Mouse (Mus musculus): Measurements from ENCODE around the gene 4931409K22Rik. TPM values are rescaled to one million over a fixed set of nuclear protein-coding genes. Genes with fewer than 3 reads are reported as not detected.

The 4931409K22Rik gene
- polyA plus RNA-seq, 1 experiment from 2014 or later, result not detected

GRCm38 (mm10) chr5:24601071-24601835 is 44.6 kb upstream of the 4931409K22Rik start:
- H3K27me3 ChIP-seq, result no peaks in the 10 kb centered on the region
- TF ChIP-seq CTCF (IDR thresholded peaks at IDR 0.05), result no peak
- ChIA-PET POLR2A (interaction anchor here (1.3 to 3.5 kb wide), 4 partner anchors 10 to 24 kb away, joined by 3 to 20 read pairs (median 4); partner anchors contain the start of genes Abcf2 and Chpf2), CTCF (interaction anchor here (1.5 kb wide), 1 partner anchor 11 kb away, joined by 8 read pairs; no protein-coding TSS in a partner anchor)
- in situ Hi-C loops (cut with MboI; ENCODE audit: low pct_unique_long_range_greater_than_20kb), result no loop called here
- DNase-seq (ENCODE audit: low read depth, low spot score) (no peak), ATAC-seq (no peak)

- in situ Hi-C loops (cut with MboI; ENCODE audit: low pct_unique_long_range_greater_than_20kb), result no loop called here
These were observed 43.6 kb upstream of the 4931409K22Rik start for GRCm38 (mm10) chr5:24600236-24600635.

GRCm38 (mm10) chr5:24599137-24599536 is 42.5 kb upstream of the 4931409K22Rik start:
- ChIA-PET POLR2A (interaction anchor here (0.6 kb wide), 2 partner anchors 18 to 246 kb away, joined by 3 read pairs; no protein-coding TSS in a partner anchor), CTCF (interaction anchor here (3.6 kb wide), 1 partner anchor 38 kb away, joined by 19 read pairs; no protein-coding TSS in a partner anchor)
- no peaks in the 10 kb centered on the region for H3K27me3 ChIP-seq
- TF ChIP-seq CTCF (IDR thresholded peaks at IDR 0.05), result no peak
- ATAC-seq, result no peak
- in situ Hi-C loops (cut with MboI; ENCODE audit: low pct_unique_long_range_greater_than_20kb), result loop anchor here (5.0 kb wide), 1 partner anchor 48 kb away; no protein-coding TSS in a partner anchor
- DNase-seq (ENCODE audit: low read depth, low spot score), result no peak

More at GRCm38 (mm10) chr5:24600236-24600635, 43.6 kb upstream of the 4931409K22Rik start:
- H3K27me3 ChIP-seq, result no peaks in the 10 kb centered on the region
- CTCF ChIA-PET, result interaction anchor here (1.5 kb wide), 1 partner anchor 12 kb away, joined by 8 read pairs; no protein-coding TSS in a partner anchor
- TF ChIP-seq CTCF (IDR thresholded peaks at IDR 0.05), result no peak
- ATAC-seq (no peak), DNase-seq (ENCODE audit: low read depth, low spot score) (no peak)
- POLR2A ChIA-PET, result interaction anchor here (1.3 to 3.5 kb wide), 3 partner anchors 11 to 23 kb away, joined by 3 to 20 read pairs (median 5); partner anchors contain the start of genes Abcf2 and Chpf2

- TF ChIP-seq CTCF (IDR thresholded peaks at IDR 0.05), result no peak
- H3K27me3 ChIP-seq, result no peaks in the 10 kb centered on the region
- ATAC-seq (no peak), DNase-seq (ENCODE audit: low read depth, low spot score) (no peak)
- in situ Hi-C loops (cut with MboI; ENCODE audit: low pct_unique_long_range_greater_than_20kb), result loop anchor here (5.0 kb wide), 1 partner anchor 49 kb away; no protein-coding TSS in a partner anchor
- ChIA-PET POLR2A (interaction anchor here (1.2 kb wide), 1 partner anchor 12 kb away, joined by 4 read pairs; no protein-coding TSS in a partner anchor), CTCF (interaction anchor here (0.9 to 5.6 kb wide), 7 partner anchors 13 to 88 kb away, joined by 3 to 49 read pairs (median 6); partner anchors contain the start of genes Abcf2 and Chpf2)
These were observed 42.0 kb upstream of the 4931409K22Rik start for GRCm38 (mm10) chr5:24598570-24599006.

DNA sequence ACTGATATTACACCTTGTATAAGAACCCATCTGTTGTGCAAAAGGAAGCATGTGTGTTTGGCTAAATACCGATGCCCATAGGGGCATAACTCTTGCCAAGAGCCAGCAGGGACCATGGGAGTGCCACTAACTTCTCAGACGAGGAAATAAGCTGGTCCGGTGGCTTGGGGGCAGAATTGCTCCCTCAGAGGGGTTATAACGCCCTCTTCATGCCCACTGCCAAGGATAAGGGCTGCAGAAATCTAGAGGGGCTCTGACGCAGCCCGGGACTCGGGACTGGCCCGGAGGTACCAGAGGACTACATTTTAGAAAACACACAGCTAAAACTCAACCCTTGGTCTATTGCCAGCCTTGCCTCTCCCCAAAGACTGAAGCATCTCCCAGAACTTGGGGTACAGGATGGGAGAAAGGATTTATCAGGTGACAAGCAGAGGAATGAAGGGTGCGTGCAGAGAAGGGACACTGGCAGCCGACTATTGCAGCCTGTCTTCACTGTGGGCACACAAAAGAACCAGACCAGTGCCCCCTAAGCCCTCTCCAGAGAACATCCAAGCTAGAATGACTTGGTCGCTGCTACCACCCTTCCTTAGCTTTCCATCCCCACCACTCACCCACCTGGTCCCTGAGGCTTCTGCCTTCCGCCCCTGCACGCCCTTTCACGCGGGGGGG is 41.4 kb upstream of the 4931409K22Rik start:
- TF ChIP-seq CTCF (IDR thresholded peaks at IDR 0.05), result no peak
- ChIA-PET CTCF (interaction anchor here (0.9 to 5.6 kb wide), 12 partner anchors 12 to 87 kb away, joined by 3 to 49 read pairs (median 6); partner anchors contain the start of genes Abcf2 and Chpf2), POLR2A (interaction anchor here (0.5 to 1.2 kb wide), 2 partner anchors 12 to 13 kb away, joined by 4 to 5 read pairs; no protein-coding TSS in a partner anchor)
- no peaks in the 10 kb centered on the region for H3K27me3 ChIP-seq
- DNase-seq (ENCODE audit: low read depth, low spot score) (no peak), ATAC-seq (no peak)
- in situ Hi-C loops (cut with MboI; ENCODE audit: low pct_unique_long_range_greater_than_20kb), result loop anchor here (5.0 kb wide), 1 partner anchor 49 kb away; no protein-coding TSS in a partner anchor

DNA sequence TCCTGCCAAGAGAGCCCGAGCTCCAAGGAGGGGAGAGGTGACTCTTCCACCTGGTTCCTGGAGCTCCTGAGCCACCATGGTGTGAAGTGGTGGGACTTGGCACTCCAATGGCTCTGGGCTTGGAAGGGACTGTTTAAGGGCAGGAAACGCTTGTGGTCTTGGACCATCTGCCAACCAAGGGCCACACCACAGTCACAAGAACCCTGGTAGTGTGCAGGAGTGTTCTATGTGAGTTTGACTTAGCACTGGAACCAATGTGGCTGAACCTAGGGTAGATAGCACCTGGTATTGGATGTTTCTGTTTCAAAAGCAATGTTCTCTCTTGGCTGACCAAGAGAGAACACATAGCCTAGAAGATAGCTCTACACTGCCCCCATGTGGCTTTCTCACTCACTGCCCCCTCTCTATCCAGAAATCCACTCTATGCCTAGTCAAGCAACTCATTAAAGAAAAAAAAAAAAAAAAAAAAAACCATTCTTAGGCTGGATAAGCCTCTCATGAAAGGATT is 40.7 kb upstream of the 4931409K22Rik start:
- no peaks in the 10 kb centered on the region for H3K27me3 ChIP-seq
- TF ChIP-seq CTCF (IDR thresholded peaks at IDR 0.05), result no peak
- ChIA-PET CTCF (interaction anchor here (0.9 to 5.6 kb wide), 14 partner anchors 11 to 87 kb away, joined by 3 to 49 read pairs (median 6); partner anchors contain the start of genes Abcf2 and Chpf2), POLR2A (interaction anchor here (1.2 to 1.4 kb wide), 2 partner anchors 11 to 14 kb away, joined by 4 read pairs; partner anchors contain the start of gene Chpf2)
- ATAC-seq (no peak), DNase-seq (ENCODE audit: low read depth, low spot score) (no peak)
- in situ Hi-C loops (cut with MboI; ENCODE audit: low pct_unique_long_range_greater_than_20kb), result loop anchor here (5.0 kb wide), 1 partner anchor 50 kb away; no protein-coding TSS in a partner anchor

DNA sequence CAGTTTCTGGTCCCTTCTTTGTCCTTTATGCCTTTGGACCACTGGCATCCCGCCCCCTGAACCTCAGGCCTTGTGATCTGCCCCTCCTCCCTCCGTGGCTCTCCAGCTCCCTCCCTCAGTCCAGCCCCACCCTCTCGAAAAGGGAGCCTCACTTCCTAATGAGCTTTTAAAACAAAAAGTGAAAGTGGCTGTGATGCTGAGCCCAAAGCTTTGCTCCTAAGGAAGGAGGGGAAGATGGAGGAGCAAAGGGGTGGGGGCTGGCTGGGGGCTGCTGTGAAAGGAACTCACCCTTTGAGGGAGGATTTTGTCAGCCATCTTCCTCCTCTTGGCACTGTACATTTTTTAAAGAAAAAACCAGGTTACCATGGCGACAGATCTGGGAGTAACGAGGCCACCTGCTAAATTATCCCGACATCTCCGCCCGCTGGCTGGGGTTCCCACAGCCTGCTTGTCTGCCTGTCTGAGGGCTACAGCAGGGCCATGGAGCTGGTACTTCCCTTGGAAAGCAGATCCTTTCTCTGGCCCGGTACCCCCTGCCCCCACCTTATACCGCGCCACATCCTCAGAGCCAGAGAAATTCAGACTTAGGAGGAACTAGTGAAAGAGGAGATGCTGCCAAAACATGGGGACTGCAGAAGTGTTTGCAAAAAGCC is 40.0 kb upstream of the 4931409K22Rik start:
- ATAC-seq (no peak), DNase-seq (ENCODE audit: low read depth, low spot score) (no peak)
- in situ Hi-C loops (cut with MboI; ENCODE audit: low pct_unique_long_range_greater_than_20kb), result loop anchor here (5.0 kb wide), 1 partner anchor 51 kb away; no protein-coding TSS in a partner anchor
- no peaks in the 10 kb centered on the region for H3K27me3 ChIP-seq
- POLR2A ChIA-PET, result interaction anchor here (1.4 kb wide), 1 partner anchor 10 kb away, joined by 4 read pairs; the partner anchor contains the start of gene Chpf2
- no peak for TF ChIP-seq CTCF (IDR thresholded peaks at IDR 0.05)
- CTCF ChIA-PET, result interaction anchor here (1.0 to 5.6 kb wide), 12 partner anchors 11 to 86 kb away, joined by 3 to 49 read pairs (median 5); partner anchors contain the start of genes Abcf2 and Chpf2

GRCm38 (mm10) chr5:24595786-24596380 is 39.3 kb upstream of the 4931409K22Rik start:
- DNase-seq (ENCODE audit: low read depth, low spot score) (no peak), ATAC-seq (no peak)
- in situ Hi-C loops (cut with MboI; ENCODE audit: low pct_unique_long_range_greater_than_20kb), result loop anchor here (5.0 kb wide), 1 partner anchor 51 kb away; no protein-coding TSS in a partner anchor
- no peaks in the 10 kb centered on the region for H3K27me3 ChIP-seq
- TF ChIP-seq CTCF (IDR thresholded peaks at IDR 0.05), result no peak
- POLR2A ChIA-PET, result interaction anchor here (1.4 kb wide), 1 partner anchor 10 kb away, joined by 4 read pairs; the partner anchor contains the start of gene Chpf2
- CTCF ChIA-PET, result interaction anchor here (1.1 to 5.6 kb wide), 6 partner anchors 10 to 85 kb away, joined by 3 to 49 read pairs (median 8); partner anchors contain the start of gene Chpf2
